Mouse (Mus musculus) right cerebral cortex, postnatal 25 days (tissue): ENCODE results near the gene Rabepk.
"Not testable (repeated sequence)": the region's sequence is repeated elsewhere in the genome, so short reads cannot be mapped to it uniquely, and the experiment has no call there.

ENCODE experiments used
- DNase-seq: peaks from one replicate; pipeline ENCODE4 v3.0.0; 2022

Rabepk gene

GRCm38 (mm10) chr2:34762174-34762573 lies 37.5 kb downstream of the Rabepk start:
- no peak for DNase-seq

GRCm38 (mm10) chr2:34761272-34761671 lies 38.4 kb downstream of the Rabepk start:
- not testable (repeated sequence) for DNase-seq

- DNase-seq, result no peak
Observed at GRCm38 (mm10) chr2:34757341-34757740, 42.4 kb downstream of the Rabepk start.

- no peak for DNase-seq
Observed at GRCm38 (mm10) chr2:34754551-34755358, 45.0 kb downstream of the Rabepk start, which contains the start of gene Gapvd1. TSS of gene Gapvd1 (minus strand) at chr2:34755232.

GRCm38 (mm10) chr2:34753811-34754550 lies 45.7 kb downstream of the Rabepk start:
- DNase-seq, result peak; percentile 88

GRCm38 (mm10) chr2:34750245-34750644 lies 49.5 kb downstream of the Rabepk start:
- no peak for DNase-seq

GRCm38 (mm10) chr2:34748479-34748878 lies 51.2 kb downstream of the Rabepk start:
- no peak for DNase-seq

GRCm38 (mm10) chr2:34745673-34746072 lies 54.0 kb downstream of the Rabepk start:
- DNase-seq, result no peak

GRCm38 (mm10) chr2:34744476-34744875 lies 55.2 kb downstream of the Rabepk start:
- DNase-seq, result no peak

GRCm38 (mm10) chr2:34742675-34743074 lies 57.0 kb downstream of the Rabepk start:
- DNase-seq, result no peak

- DNase-seq, result no peak
Observed at GRCm38 (mm10) chr2:34741390-34742159, 58.1 kb downstream of the Rabepk start.

- no peak for DNase-seq
Observed at GRCm38 (mm10) chr2:34739684-34740391, 59.9 kb downstream of the Rabepk start.

- no peak for DNase-seq
Observed at GRCm38 (mm10) chr2:34737911-34738310, 61.8 kb downstream of the Rabepk start.

- DNase-seq, result no peak
Observed at GRCm38 (mm10) chr2:34736626-34737025, 63.1 kb downstream of the Rabepk start.
